Mouse (Mus musculus): ENCODE results near the gene Clhc1.

DNA sequence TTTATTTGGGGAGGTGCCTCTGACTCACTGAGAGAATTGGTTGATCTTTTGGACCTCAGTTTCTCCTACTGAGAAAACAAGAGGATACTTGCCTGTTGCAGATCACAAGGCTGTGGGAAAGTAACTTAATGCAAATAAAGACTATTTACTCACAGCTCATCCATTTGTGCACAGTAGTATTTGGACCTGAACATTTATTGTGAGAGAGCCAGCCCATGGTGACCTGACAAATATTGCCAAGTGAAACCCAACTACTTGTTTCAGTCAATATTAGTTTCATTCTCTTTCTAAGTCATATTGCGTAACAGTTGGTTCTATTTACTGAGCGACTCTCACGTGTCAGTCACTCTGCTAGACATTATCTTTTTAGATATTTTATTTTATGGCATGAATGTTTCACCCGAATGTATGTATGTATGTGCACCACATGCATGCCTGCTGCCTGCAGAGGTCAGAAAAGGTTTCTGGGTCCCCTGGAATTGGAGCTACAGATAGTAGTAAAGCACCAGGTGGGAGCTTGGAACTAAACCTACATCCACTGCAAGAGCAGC lies 65.5 kb downstream of the Clhc1 start:
- no peak for TF ChIP-seq CTCF (IDR thresholded peaks at IDR 0.05; ENCODE audit: insufficient read depth, low read depth, low read length)
- no peak for TF ChIP-seq POLR2A (IDR thresholded peaks at IDR 0.05; ENCODE audit: insufficient read depth, low read depth, low read length)
